Mouse (Mus musculus): ENCODE results near the gene Iqgap2. TPM values are rescaled to one million over a fixed set of nuclear protein-coding genes. Genes with fewer than 3 reads are reported as not detected.

Iqgap2 gene
- polyA plus RNA-seq, 2 experiments = 10.5 to 12.7 TPM

- Histone ChIP-seq H3K9me3 (ENCODE audit: control insufficient read depth, low read length) (no peaks in the 10 kb centered on the region), H3K27ac (replicated peaks; ENCODE audit: low read depth, low read length) (no peak overlapping the region), H3K4me3 (replicated peaks; ENCODE audit: low read length) (no peak overlapping the region), H3K4me1 (ENCODE audit: control insufficient read depth, insufficient read depth, low read length) (peaks cover 2% of the 10 kb centered on the region; the same call in 1 of the 2 replicates), H3K9ac (ENCODE audit: low read depth, low read length, severe bottlenecking) (no peak overlapping the region), H3K27me3 (ENCODE audit: control insufficient read depth, insufficient read depth, low read length) (no peaks in the 10 kb centered on the region), H3K36me3 (ENCODE audit: control insufficient read depth, insufficient read depth, low read length) (no peaks in the 10 kb centered on the region), H3K4me2 (replicated peaks; ENCODE audit: low read depth, low read length, severe bottlenecking) (no peak overlapping the region)
- DNase-seq (ENCODE audit: low spot score) (no peak), ATAC-seq (ENCODE audit: low FRiP score, low read depth) (no peak)
- TF ChIP-seq POLR2A (IDR thresholded peaks at IDR 0.05; ENCODE audit: borderline replicate concordance, extremely low read depth, insufficient read depth, insufficient read length) = no peak
- 85% methylated on average over 4 of the region's 4 CpGs for WGBS
These were observed 36.2 kb downstream of the Iqgap2 start for GRCm38 (mm10) chr13:95855537-95855936.

GRCm38 (mm10) chr13:95851611-95852010 is 40.1 kb downstream of the Iqgap2 start:
- no peak overlapping the region for H3K4me2 ChIP-seq (replicated peaks; ENCODE audit: low read depth, low read length, severe bottlenecking)
- H3K36me3 ChIP-seq (ENCODE audit: control insufficient read depth, insufficient read depth, low read length) = no peaks in the 10 kb centered on the region
- H3K27ac ChIP-seq (replicated peaks; ENCODE audit: low read depth, low read length) = no peak overlapping the region
- WGBS = 72% methylated on average over 4 of the region's 4 CpGs
- no peak for ATAC-seq (ENCODE audit: low FRiP score, low read depth)
- no peak overlapping the region for H3K9ac ChIP-seq (ENCODE audit: low read depth, low read length, severe bottlenecking)
- no peaks in the 10 kb centered on the region for H3K27me3 ChIP-seq (ENCODE audit: control insufficient read depth, insufficient read depth, low read length)
- no peak overlapping the region for H3K4me3 ChIP-seq (replicated peaks; ENCODE audit: low read length)
- peaks cover 7% of the 10 kb centered on the region for H3K4me1 ChIP-seq (ENCODE audit: control insufficient read depth, insufficient read depth, low read length)
- no peaks in the 10 kb centered on the region for H3K9me3 ChIP-seq (ENCODE audit: control insufficient read depth, low read length)
- TF ChIP-seq POLR2A (IDR thresholded peaks at IDR 0.05; ENCODE audit: borderline replicate concordance, extremely low read depth, insufficient read depth, insufficient read length) = no peak
- DNase-seq (ENCODE audit: low spot score) = no peak

- no peak for TF ChIP-seq POLR2A (IDR thresholded peaks at IDR 0.05; ENCODE audit: borderline replicate concordance, extremely low read depth, insufficient read depth, insufficient read length)
- no peaks in the 10 kb centered on the region for H3K36me3 ChIP-seq (ENCODE audit: control insufficient read depth, insufficient read depth, low read length)
- ATAC-seq (ENCODE audit: low FRiP score, low read depth) (no peak), DNase-seq (ENCODE audit: low spot score) (no peak)
- peaks cover 7% of the 10 kb centered on the region for H3K4me1 ChIP-seq (ENCODE audit: control insufficient read depth, insufficient read depth, low read length)
- H3K9me3 ChIP-seq (ENCODE audit: control insufficient read depth, low read length) = no peaks in the 10 kb centered on the region
- H3K27ac ChIP-seq (replicated peaks; ENCODE audit: low read depth, low read length) = no peak overlapping the region
- H3K4me2 ChIP-seq (replicated peaks; ENCODE audit: low read depth, low read length, severe bottlenecking) = no peak overlapping the region
- H3K27me3 ChIP-seq (ENCODE audit: control insufficient read depth, insufficient read depth, low read length) = no peaks in the 10 kb centered on the region
- no peak overlapping the region for H3K4me3 ChIP-seq (replicated peaks; ENCODE audit: low read length)
- no peak overlapping the region for H3K9ac ChIP-seq (ENCODE audit: low read depth, low read length, severe bottlenecking)
- WGBS = 22% methylated on average over 5 of the region's 5 CpGs
These were observed 41.3 kb downstream of the Iqgap2 start for GRCm38 (mm10) chr13:95850451-95850850.

- peaks cover 7% of the 10 kb centered on the region for H3K4me1 ChIP-seq (ENCODE audit: control insufficient read depth, insufficient read depth, low read length)
- H3K27me3 ChIP-seq (ENCODE audit: control insufficient read depth, insufficient read depth, low read length) = no peaks in the 10 kb centered on the region
- DNase-seq (ENCODE audit: low spot score) (no peak), ATAC-seq (ENCODE audit: low FRiP score, low read depth) (no peak)
- H3K9me3 ChIP-seq (ENCODE audit: control insufficient read depth, low read length) = no peaks in the 10 kb centered on the region
- no peak overlapping the region for H3K4me2 ChIP-seq (replicated peaks; ENCODE audit: low read depth, low read length, severe bottlenecking)
- TF ChIP-seq POLR2A (IDR thresholded peaks at IDR 0.05; ENCODE audit: borderline replicate concordance, extremely low read depth, insufficient read depth, insufficient read length) = no peak
- no peak overlapping the region for H3K27ac ChIP-seq (replicated peaks; ENCODE audit: low read depth, low read length)
- 32% methylated on average over 7 of the region's 7 CpGs for WGBS
- no peaks in the 10 kb centered on the region for H3K36me3 ChIP-seq (ENCODE audit: control insufficient read depth, insufficient read depth, low read length)
- no peak overlapping the region for H3K4me3 ChIP-seq (replicated peaks; ENCODE audit: low read length)
- no peak overlapping the region for H3K9ac ChIP-seq (ENCODE audit: low read depth, low read length, severe bottlenecking)
These were observed 42.2 kb downstream of the Iqgap2 start for GRCm38 (mm10) chr13:95849501-95850007.

GRCm38 (mm10) chr13:95846364-95846763 is 45.4 kb downstream of the Iqgap2 start:
- Histone ChIP-seq H3K36me3 (ENCODE audit: control insufficient read depth, insufficient read depth, low read length) (no peaks in the 10 kb centered on the region), H3K27me3 (ENCODE audit: control insufficient read depth, insufficient read depth, low read length) (no peaks in the 10 kb centered on the region), H3K4me1 (ENCODE audit: control insufficient read depth, insufficient read depth, low read length) (peaks cover 7% of the 10 kb centered on the region), H3K27ac (replicated peaks; ENCODE audit: low read depth, low read length) (no peak overlapping the region), H3K9ac (ENCODE audit: low read depth, low read length, severe bottlenecking) (no peak overlapping the region), H3K9me3 (ENCODE audit: control insufficient read depth, low read length) (no peaks in the 10 kb centered on the region), H3K4me2 (replicated peaks; ENCODE audit: low read depth, low read length, severe bottlenecking) (no peak overlapping the region), H3K4me3 (replicated peaks; ENCODE audit: low read length) (no peak overlapping the region)
- ATAC-seq (ENCODE audit: low FRiP score, low read depth) = no peak
- no peak for TF ChIP-seq POLR2A (IDR thresholded peaks at IDR 0.05; ENCODE audit: borderline replicate concordance, extremely low read depth, insufficient read depth, insufficient read length)
- DNase-seq (ENCODE audit: low spot score) = no peak
- WGBS = 56% methylated on average over 5 of the region's 5 CpGs

GRCm38 (mm10) chr13:95844950-95845349 is 46.8 kb downstream of the Iqgap2 start:
- H3K4me2 ChIP-seq (replicated peaks; ENCODE audit: low read depth, low read length, severe bottlenecking) = no peak overlapping the region
- WGBS = 89% methylated on average over 3 of the region's 3 CpGs
- H3K36me3 ChIP-seq (ENCODE audit: control insufficient read depth, insufficient read depth, low read length) = no peaks in the 10 kb centered on the region
- peaks cover 5% of the 10 kb centered on the region for H3K4me1 ChIP-seq (ENCODE audit: control insufficient read depth, insufficient read depth, low read length)
- DNase-seq (ENCODE audit: low spot score) (no peak), ATAC-seq (ENCODE audit: low FRiP score, low read depth) (no peak)
- no peak overlapping the region for H3K9ac ChIP-seq (ENCODE audit: low read depth, low read length, severe bottlenecking)
- H3K27ac ChIP-seq (replicated peaks; ENCODE audit: low read depth, low read length) = no peak overlapping the region
- no peak overlapping the region for H3K4me3 ChIP-seq (replicated peaks; ENCODE audit: low read length)
- no peak for TF ChIP-seq POLR2A (IDR thresholded peaks at IDR 0.05; ENCODE audit: borderline replicate concordance, extremely low read depth, insufficient read depth, insufficient read length)
- no peaks in the 10 kb centered on the region for H3K9me3 ChIP-seq (ENCODE audit: control insufficient read depth, low read length)
- no peaks in the 10 kb centered on the region for H3K27me3 ChIP-seq (ENCODE audit: control insufficient read depth, insufficient read depth, low read length)
